Mouse (Mus musculus) liver, adult 2 months (tissue): ENCODE results near the gene Dnmt3a.

Experiments
- CTCF ChIP-seq: fragments of 200-500 bp; IDR thresholded peaks from 2 replicates; pipeline ENCODE4 v1.5.1; 2011; ENCODE audit warnings: low read depth, low read length, control low read depth
- POLR2A ChIP-seq: fragments of 200-500 bp; IDR thresholded peaks from 2 replicates; pipeline ENCODE4 v1.6.1; 2011; ENCODE audit warnings: low read length, control low read depth; ENCODE audit not compliant: insufficient read depth; ENCODE audit errors: extremely low read depth

DNA sequence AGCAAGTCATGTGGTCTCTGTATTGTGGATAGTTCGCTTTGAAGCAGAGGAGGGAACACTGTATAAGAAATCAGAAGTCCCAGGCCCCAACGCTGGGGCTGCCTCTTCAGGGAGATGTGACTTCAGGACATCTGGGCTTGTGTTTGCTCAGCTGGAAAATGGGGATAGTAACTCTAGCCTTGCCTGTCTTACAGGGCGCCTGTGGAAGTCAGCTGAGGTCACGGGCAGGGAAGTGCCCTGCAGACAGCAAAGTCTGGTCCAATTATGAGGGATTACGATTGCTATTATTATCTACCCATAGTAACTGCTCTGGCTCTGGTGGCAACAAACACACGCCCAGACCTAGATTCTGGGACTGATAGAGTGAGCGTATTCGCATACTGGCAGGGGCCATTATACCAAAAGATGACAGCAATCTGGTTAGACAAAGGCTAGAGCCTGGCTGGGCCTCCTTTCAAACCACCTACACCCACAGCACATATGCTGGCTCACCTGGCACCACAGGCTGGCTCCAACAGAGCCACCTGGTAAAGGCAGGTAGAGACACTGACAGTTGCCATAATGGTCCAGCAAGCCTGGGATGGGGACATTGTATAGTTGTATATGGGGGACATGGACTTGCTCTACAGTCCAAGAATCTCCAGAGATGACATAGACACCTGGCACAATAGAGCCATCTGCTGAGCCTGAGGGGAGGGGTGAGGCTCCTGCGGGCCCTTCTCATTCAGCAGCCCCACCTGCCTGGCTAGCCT is 31.4 kb downstream of the Dnmt3a start:
- TF ChIP-seq CTCF = no peak
- TF ChIP-seq POLR2A = no peak
